Mouse (Mus musculus) cerebellum, adult (tissue): Measurements from ENCODE around the gene Cox6a2.
"Not testable (repeated sequence)": the region's sequence is repeated elsewhere in the genome, so short reads cannot be mapped to it uniquely, and the experiment has no call there.

Experiments used
- ATAC-seq: cut with Nextera tagmentation; 2 replicates; pipeline ENCODE4 v1.9.2; 2017; ENCODE audit warnings: mild to moderate bottlenecking, moderate library complexity, mixed read lengths; ENCODE audit not compliant: insufficient number of reproducible peaks, low FRiP score, low TSS enrichment

Gene Cox6a2

GRCm38 (mm10) chr7:128236426-128236825 lies 30.2 kb upstream of the Cox6a2 start:
- ATAC-seq: no peak

GRCm38 (mm10) chr7:128235481-128235880 lies 29.3 kb upstream of the Cox6a2 start:
- no peak for ATAC-seq

- ATAC-seq: no peak
Observed at GRCm38 (mm10) chr7:128234796-128235195, 28.6 kb upstream of the Cox6a2 start.

GRCm38 (mm10) chr7:128231741-128232140 lies 25.6 kb upstream of the Cox6a2 start:
- no peak for ATAC-seq

GRCm38 (mm10) chr7:128220936-128221335 lies 14.7 kb upstream of the Cox6a2 start:
- no peak for ATAC-seq

GRCm38 (mm10) chr7:128219952-128220351 lies 13.8 kb upstream of the Cox6a2 start:
- ATAC-seq: no peak

- no peak for ATAC-seq
Observed at GRCm38 (mm10) chr7:128209826-128210225, 3.6 kb upstream of the Cox6a2 start.

GRCm38 (mm10) chr7:128208187-128208586 lies 2.0 kb upstream of the Cox6a2 start:
- peak; percentile 49; the same call in 1 of the 2 replicates for ATAC-seq

- no peak for ATAC-seq
Observed at GRCm38 (mm10) chr7:128205695-128206094, 492 bp downstream of the Cox6a2 start.

GRCm38 (mm10) chr7:128204179-128204578 lies 2.0 kb downstream of the Cox6a2 start:
- no peak for ATAC-seq

GRCm38 (mm10) chr7:128203071-128203470 lies 3.1 kb downstream of the Cox6a2 start:
- ATAC-seq: no peak

GRCm38 (mm10) chr7:128201607-128202006 lies 4.6 kb downstream of the Cox6a2 start:
- no peak for ATAC-seq

- no peak for ATAC-seq
Observed at GRCm38 (mm10) chr7:128181691-128182090, 24.5 kb downstream of the Cox6a2 start.

- ATAC-seq: no peak
Observed at GRCm38 (mm10) chr7:128180546-128180945, 25.6 kb downstream of the Cox6a2 start.

- no peak for ATAC-seq
Observed at GRCm38 (mm10) chr7:128180126-128180525, 26.1 kb downstream of the Cox6a2 start.

- ATAC-seq: no peak
Observed at GRCm38 (mm10) chr7:128178385-128178784, 27.8 kb downstream of the Cox6a2 start.

GRCm38 (mm10) chr7:128169996-128170395 lies 36.2 kb downstream of the Cox6a2 start:
- ATAC-seq: no peak

GRCm38 (mm10) chr7:128166391-128166790 lies 39.8 kb downstream of the Cox6a2 start:
- no peak for ATAC-seq

GRCm38 (mm10) chr7:128164001-128164400 lies 42.2 kb downstream of the Cox6a2 start:
- no peak for ATAC-seq

GRCm38 (mm10) chr7:128158688-128159354 lies 47.4 kb downstream of the Cox6a2 start:
- not testable (repeated sequence) for ATAC-seq
